Mouse (Mus musculus): ENCODE measurements around the gene Ndufa5.

Ndufa5 gene

GRCm38 (mm10) chr6:24527155-24528063 lies at the start of gene Ndufa5:
Ndufa5 (minus strand) TSS chr6:24528013.
- DNase-seq (ENCODE audit: low spot score): peak; percentile 90

DNA sequence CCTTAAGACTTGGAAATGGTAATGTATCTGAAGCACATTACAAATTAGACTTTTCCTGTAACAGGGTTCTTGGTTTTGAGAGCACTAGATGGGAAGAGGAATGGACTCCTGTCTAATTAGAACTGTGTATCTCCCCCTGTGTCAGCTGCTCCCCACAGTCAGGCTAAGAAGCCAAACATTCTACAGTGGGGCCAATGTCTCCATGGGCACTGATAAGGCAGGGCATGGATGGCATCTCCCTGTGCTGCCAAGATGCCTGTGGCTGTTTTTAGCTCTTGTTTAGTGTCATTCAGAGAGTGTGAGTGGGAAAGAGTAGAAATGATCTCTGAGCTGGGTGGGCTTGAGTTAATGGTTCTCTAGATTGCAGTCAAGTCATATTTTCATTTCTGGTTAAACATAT lies 45.5 kb upstream of the Ndufa5 start:
- DNase-seq (ENCODE audit: low spot score): no peak

- DNase-seq (ENCODE audit: low spot score): no peak
These were observed 44.6 kb upstream of the Ndufa5 start for GRCm38 (mm10) chr6:24572431-24572830.

DNA sequence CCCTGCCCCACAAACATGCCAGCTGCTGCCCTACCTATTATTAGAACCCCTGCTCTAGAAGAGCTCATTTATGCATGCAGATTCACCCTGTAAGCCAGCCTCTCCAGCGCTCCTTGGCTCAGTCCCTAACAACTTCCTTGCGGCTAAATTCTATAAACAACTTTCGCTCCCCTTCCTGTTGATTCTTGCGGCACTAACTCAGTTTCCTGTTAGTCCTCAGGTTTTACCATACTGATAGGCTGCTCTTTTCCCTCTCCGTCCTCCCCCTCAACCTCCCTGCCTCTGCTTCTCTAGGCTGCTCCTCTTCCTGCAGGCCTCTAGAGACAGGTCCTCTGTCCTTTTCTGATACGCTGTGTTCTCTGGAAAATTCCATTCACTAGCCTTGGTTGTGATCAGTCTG lies 43.3 kb upstream of the Ndufa5 start:
- no peak for DNase-seq (ENCODE audit: low spot score)

- DNase-seq (ENCODE audit: low spot score): no peak
These were observed 42.5 kb upstream of the Ndufa5 start for GRCm38 (mm10) chr6:24570278-24570677.

GRCm38 (mm10) chr6:24569711-24570110 lies 41.9 kb upstream of the Ndufa5 start:
- DNase-seq (ENCODE audit: low spot score): no peak

DNA sequence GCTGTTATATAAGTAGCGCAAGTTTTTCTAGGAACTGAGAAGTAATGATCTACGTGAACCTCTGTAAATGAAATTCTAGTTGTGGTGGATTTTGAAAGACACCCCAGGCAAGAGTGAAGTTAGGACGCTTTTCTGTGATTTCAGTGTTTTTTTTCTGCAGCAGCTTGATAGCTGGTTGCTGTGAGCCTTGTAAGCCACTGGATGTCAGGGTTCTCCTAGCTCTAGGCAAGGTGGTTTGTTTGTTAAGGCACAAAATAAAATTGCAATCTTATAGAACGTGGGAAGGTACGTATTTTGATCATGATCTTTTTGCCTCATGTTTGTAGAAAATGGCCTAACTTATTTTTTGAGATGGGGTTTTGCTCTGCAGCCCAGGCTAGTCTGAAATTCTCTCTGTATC lies 41.1 kb upstream of the Ndufa5 start:
- no peak for DNase-seq (ENCODE audit: low spot score)

GRCm38 (mm10) chr6:24564886-24565285 lies 37.1 kb upstream of the Ndufa5 start:
- DNase-seq (ENCODE audit: low spot score): no peak

- no peak for DNase-seq (ENCODE audit: low spot score)
These were observed 36.3 kb upstream of the Ndufa5 start for GRCm38 (mm10) chr6:24564081-24564480.

GRCm38 (mm10) chr6:24555488-24555887 lies 27.7 kb upstream of the Ndufa5 start:
- DNase-seq (ENCODE audit: low spot score): no peak

- DNase-seq (ENCODE audit: low spot score): no peak
These were observed 26.7 kb upstream of the Ndufa5 start for GRCm38 (mm10) chr6:24554427-24555086.

- no peak for DNase-seq (ENCODE audit: low spot score)
These were observed 24.2 kb upstream of the Ndufa5 start for GRCm38 (mm10) chr6:24552046-24552445.

DNA sequence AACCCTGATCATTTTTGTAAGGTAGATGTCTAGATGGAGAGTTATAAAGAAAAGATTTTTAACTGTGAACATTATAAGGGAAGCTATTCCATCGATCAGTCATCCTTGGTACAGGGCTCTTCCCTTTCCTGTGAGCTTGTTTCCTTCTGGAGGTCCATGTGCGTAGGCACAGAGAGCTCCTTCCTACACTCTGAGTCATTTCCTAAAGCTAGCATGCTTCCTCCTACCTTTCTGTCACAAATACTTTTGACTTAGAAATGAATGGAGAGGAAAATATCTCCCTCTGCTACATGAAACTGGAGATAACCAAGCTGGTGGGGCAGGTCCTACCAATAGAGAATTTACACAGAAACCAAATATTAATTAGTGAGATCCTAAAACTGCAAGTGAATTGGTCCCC lies 22.0 kb upstream of the Ndufa5 start:
- no peak for DNase-seq (ENCODE audit: low spot score)

- DNase-seq (ENCODE audit: low spot score): no peak
These were observed 19.1 kb upstream of the Ndufa5 start for GRCm38 (mm10) chr6:24546716-24547420.

DNA sequence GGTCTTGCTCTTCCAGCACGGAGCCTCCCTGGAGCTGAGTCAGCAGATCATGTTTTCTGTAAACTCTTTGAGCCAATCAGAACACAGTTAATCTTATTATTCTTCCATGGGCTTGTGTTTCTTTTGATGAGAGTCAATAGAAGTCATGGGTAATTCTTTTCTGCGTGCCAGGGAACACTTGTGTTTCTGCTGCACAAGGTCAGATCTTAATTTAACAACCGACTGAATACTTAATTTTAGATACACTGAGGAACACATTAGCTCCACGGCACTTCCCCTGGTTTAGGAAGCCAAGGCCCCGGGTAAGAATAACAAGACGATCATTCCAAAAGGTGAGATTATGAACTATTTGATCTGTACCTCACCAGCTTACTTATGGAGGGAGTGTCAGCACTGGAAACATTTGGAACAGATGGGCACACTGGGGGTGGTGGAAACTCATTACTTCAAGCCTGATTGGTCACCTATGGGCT lies 15.3 kb upstream of the Ndufa5 start:
- no peak for DNase-seq (ENCODE audit: low spot score)

DNA sequence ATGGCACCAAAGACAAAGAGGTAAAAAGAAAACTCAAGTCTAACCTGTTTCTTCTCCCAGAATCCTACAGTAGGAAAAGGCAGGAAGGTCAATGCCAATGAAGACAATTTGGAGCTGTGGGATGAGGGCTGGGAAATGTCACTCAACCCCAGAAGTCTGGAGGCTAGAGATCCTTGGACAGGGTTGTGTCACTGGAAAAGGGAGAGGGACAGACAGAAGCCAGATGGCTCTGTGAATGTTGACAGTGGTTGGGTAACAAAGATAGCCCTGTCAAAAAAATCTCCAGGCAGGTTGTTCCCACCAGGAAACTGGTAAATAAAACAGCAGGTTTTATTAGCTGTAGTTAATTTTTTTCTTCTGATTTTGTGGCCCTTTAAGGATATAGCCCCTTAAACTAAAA lies 14.6 kb upstream of the Ndufa5 start:
- DNase-seq (ENCODE audit: low spot score): no peak

DNA sequence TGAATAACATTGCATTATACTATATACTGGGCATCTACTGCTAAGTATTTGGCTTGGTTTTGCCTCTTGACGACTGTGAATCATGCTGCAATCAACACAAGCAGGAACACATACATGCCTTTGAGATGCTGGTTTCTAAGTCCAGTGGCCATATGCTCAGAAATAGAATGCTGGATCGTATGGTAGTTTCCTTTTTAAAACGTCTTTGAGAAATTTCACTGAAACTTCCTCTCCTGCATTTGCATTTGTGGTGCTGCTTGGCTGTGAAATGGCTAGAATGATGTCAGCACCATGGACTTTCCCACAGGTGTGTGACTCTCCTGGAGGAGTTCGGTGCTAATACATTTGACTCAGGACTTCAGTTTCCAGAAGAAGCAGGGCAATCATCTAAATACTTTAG lies 12.3 kb upstream of the Ndufa5 start:
- no peak for DNase-seq (ENCODE audit: low spot score)

DNA sequence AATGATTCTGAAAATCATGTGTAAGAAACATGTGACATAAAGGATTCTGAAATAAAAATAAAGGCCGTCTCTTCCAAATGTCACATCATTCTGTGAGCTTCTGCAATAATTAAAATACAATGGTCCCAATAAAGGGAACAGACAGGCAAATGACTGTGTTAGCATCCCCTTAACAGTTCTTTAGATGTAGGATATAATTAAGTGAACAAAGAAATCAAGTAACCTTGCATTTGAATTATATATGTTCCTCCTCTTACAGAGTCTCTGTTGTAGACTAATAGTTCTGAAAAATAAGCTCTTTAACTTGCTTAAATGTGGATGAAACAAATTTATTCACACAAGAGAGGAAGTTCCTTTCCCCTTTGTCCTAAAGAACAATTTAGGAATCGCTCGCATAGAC lies 10.6 kb upstream of the Ndufa5 start:
- no peak for DNase-seq (ENCODE audit: low spot score)

DNA sequence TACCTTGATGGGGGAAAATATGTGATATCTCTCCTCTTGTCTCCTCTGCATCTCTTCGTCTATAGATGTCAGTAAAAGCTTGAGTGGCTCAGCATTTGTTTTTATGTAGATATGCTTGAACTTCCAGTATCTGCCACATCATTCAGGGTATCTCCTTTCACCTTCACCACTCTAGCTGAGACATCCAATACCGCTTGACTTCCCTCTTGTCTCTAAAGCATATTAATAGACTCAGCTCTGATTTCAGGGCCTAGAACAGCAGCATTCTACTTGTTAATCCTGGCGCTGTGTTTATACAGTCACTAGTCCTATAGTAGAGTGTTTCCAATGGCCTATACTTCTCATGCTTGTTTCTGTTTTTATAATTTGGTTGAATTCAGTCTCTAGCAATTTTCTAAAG lies 5.0 kb upstream of the Ndufa5 start:
- no peak for DNase-seq (ENCODE audit: low spot score)

DNA sequence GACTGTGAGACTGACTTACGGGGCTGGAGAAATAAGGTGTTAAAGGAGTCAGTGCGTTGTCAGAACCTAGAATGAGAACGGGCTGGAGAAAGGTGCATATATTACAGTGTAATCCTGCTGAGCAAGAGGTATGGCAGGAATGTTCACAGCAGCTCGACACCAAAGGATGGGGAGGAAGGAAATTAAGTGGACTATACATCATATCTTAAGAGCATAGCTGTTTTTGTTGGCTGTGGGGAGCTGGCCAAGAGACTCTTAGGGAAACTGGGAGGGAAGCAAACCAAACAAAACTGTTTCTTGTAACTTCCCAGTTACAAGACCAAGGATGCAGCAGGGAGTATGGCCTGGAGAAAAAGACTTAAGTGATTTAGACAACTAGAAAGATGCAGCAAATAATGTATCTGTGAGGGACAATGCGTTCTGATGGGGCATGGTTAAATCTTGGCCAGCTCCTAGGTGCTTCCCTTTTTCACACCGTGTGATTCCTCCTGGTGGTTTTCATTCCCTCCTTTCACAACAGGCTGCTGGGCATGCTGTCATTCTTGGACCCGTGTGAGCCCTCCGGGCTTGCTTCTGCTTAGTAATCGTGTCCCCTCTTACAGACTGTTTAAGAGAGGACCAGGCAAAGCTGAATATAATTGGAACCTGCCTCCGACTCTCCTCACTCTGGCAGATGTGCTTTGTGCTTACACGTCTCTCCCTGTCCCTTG lies 3.1 kb upstream of the Ndufa5 start:
- DNase-seq (ENCODE audit: low spot score): no peak

- DNase-seq (ENCODE audit: low spot score): no peak
These were observed 2.4 kb upstream of the Ndufa5 start for GRCm38 (mm10) chr6:24530166-24530565.

- no peak for DNase-seq (ENCODE audit: low spot score)
These were observed 141 bp upstream of the Ndufa5 start, which contains the start of gene Asb15 for GRCm38 (mm10) chr6:24528064-24528243. Asb15 (plus strand) TSS chr6:24528144.
